Mouse (Mus musculus) liver, embryonic 15.5 days (tissue): Measurements from ENCODE around the gene Tbc1d10b. TPM values are rescaled to one million over a fixed set of nuclear protein-coding genes. Genes with fewer than 3 reads are reported as not detected.
"Not testable (repeated sequence)": the region's sequence is repeated elsewhere in the genome, so short reads cannot be mapped to it uniquely, and the experiment has no call there.

ENCODE experiments used
- ATAC-seq: fragments of 200-750 bp; cut with Nextera tagmentation; 2 replicates; pipeline ENCODE4 v1.8.0; 2017; ENCODE audit warnings: moderate number of reproducible peaks, mild to moderate bottlenecking, moderate library complexity; ENCODE audit not compliant: insufficient read depth
- H3K27ac ChIP-seq: fragments of 300-500 bp; sonication (generic); replicated peaks from 2 replicates; pipeline ENCODE4 v1.5.1; 2015; ENCODE audit warnings: mild to moderate bottlenecking, inconsistent platforms
- H3K27me3 ChIP-seq: fragments of 300-500 bp; sonication (generic); 2 replicates; pipeline ENCODE4 v1.6.1; 2015; ENCODE audit warnings: mild to moderate bottlenecking, inconsistent platforms
- H3K36me3 ChIP-seq: fragments of 300-500 bp; sonication (generic); replicated peaks from 2 replicates; pipeline ENCODE4 v1.6.1; 2015; ENCODE audit warnings: moderate library complexity, mild to moderate bottlenecking, inconsistent platforms
- H3K4me1 ChIP-seq: fragments of 300-500 bp; sonication (generic); replicated peaks from 2 replicates; pipeline ENCODE4 v1.6.1; 2015; ENCODE audit warnings: inconsistent platforms
- H3K4me2 ChIP-seq: fragments of 300-500 bp; sonication (generic); 2 replicates; pipeline ENCODE4 v1.6.1; 2015; ENCODE audit warnings: moderate library complexity, mild to moderate bottlenecking, inconsistent platforms
- H3K4me3 ChIP-seq: fragments of 300-500 bp; sonication (generic); replicated peaks from 2 replicates; pipeline ENCODE4 v1.5.1; 2015; ENCODE audit warnings: mild to moderate bottlenecking, inconsistent platforms
- H3K9ac ChIP-seq: fragments of 300-500 bp; sonication (generic); 2 replicates; pipeline ENCODE4 v1.6.1; 2015; ENCODE audit warnings: moderate library complexity, mild to moderate bottlenecking, inconsistent platforms
- H3K9me3 ChIP-seq: fragments of 300-500 bp; sonication (generic); replicated peaks from 2 replicates; pipeline ENCODE4 v1.6.1; 2016; ENCODE audit warnings: inconsistent platforms
- WGBS: fragments of 180-500 bp; shearing (Covaris S2); methylation state at CpG from one replicate; pipeline ENCODE4 v1.1.7; 2015; ENCODE audit warnings: mixed read lengths; ENCODE audit not compliant: insufficient replicate concordance; 5-methylcytosine and 5-hydroxymethylcytosine counted together
- polyA plus RNA-seq: library from polyadenylated mRNA; unstranded; fragments of >200 nt; fragmentation: Nextera tagmentation; extraction: Ambion mirVana; gene quantifications from 2 replicates; pipeline ENCODE4 v1.2.1, GENCODE M21; 2015

Tbc1d10b gene
- polyA plus RNA-seq, 1 experiment from 2014 or later = 17.1 TPM

DNA sequence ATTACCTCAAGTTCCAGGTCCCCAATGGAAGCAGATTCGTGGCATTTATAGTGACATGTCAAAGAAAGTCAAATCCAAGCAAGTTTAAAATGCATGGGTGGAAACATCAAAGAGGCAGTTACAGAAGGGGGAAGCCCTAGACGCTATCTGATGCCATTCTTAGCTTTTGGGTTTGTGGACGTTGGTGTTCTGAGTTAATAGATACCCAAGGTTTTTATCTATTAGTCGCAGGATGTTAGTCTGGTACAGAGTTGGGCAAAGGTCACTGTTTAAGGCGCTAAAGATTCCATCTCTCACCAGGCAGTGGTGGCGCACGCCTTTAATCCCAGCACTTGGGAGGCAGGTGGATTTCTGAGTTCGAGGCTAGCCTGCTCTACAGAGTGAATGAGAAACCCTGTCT lies 24.9 kb downstream of the Tbc1d10b start:
- peaks cover 41% of the 10 kb centered on the region for H3K4me1 ChIP-seq
- H3K36me3 ChIP-seq = no peaks in the 10 kb centered on the region
- no peak overlapping the region for H3K4me3 ChIP-seq
- no peaks in the 10 kb centered on the region for H3K9me3 ChIP-seq
- no peaks in the 10 kb centered on the region for H3K27me3 ChIP-seq
- ATAC-seq = peak; percentile 82
- 16% methylated on average over 8 of the region's 8 CpGs for WGBS
- H3K9ac ChIP-seq = no peak overlapping the region
- H3K27ac ChIP-seq = peak overlapping the region; percentile 77
- H3K4me2 ChIP-seq = peak overlapping the region; percentile 4; the same call in 1 of the 2 replicates

DNA sequence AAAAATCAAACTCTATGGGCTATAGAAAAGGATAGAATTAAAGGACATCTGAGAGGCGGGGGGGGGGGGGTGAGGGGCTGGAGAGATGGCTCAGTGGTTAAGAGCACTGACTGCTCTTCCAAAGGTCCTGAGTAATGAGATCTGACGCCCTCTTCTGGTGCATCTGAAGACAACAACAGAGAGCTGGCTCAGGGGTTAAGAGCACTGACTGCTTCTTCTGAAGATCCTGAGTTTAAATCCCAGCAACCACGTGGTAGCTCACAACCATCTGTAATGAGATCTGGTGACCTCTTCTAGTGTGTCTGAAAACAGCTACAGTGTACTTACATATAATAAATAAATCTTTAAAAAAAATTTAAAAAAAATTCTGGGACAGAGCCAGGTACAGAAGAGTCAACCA lies 26.5 kb downstream of the Tbc1d10b start:
- not testable (repeated sequence) for H3K4me3 ChIP-seq, H3K9me3 ChIP-seq, H3K36me3 ChIP-seq, H3K27me3 ChIP-seq, ATAC-seq, H3K9ac ChIP-seq, H3K27ac ChIP-seq, H3K4me2 ChIP-seq
- 35% methylated on average over 3 of the region's 3 CpGs for WGBS
- H3K4me1 ChIP-seq = peaks cover 45% of the 10 kb centered on the region

DNA sequence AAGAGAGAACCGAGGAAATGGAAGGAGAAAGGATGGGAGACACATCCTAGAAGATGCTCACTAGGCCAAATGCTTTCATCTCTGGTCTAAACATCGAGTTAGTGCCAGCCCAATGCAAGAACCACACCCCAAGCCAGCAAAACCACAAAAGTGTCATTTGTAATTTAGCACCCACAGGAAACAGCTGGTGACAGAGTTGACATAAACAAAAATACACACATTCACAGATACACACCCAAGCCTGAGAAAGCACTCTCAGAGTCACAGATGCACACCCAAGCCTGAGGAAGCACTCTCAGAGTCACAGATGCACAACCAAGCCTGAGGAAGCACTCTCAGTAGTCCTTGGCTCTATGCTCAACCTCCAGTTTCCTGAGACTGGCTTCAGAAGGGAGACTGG lies 27.5 kb downstream of the Tbc1d10b start:
- no peak overlapping the region for H3K4me3 ChIP-seq
- H3K4me2 ChIP-seq = no peak overlapping the region
- H3K9me3 ChIP-seq = no peaks in the 10 kb centered on the region
- no peaks in the 10 kb centered on the region for H3K36me3 ChIP-seq
- peaks cover 45% of the 10 kb centered on the region for H3K4me1 ChIP-seq
- no peak for ATAC-seq
- H3K9ac ChIP-seq = no peak overlapping the region
- H3K27me3 ChIP-seq = no peaks in the 10 kb centered on the region
- H3K27ac ChIP-seq = no peak overlapping the region
- WGBS = 25% methylated on average over 2 of the region's 2 CpGs

DNA sequence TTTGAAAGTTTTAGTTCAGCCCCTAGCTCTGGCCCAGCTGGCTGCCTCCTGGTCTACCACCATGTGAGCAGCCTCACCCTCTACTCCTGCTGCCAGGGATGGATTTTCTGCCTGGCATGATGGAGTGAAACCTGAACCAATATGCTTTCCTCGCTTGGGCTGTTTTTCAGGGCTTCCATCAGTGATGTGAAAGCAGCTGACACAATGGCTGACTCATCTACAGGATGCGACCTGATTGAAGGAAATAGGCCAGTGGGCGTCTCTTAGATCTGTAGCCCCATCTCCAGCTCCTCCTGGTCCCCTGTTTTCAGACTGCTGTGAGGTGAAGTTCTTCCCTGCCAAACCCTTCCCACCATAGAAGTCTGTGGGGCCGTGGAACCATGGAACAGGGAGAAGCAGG lies 31.3 kb downstream of the Tbc1d10b start:
- no peak for ATAC-seq
- Histone ChIP-seq H3K27me3 (no peaks in the 10 kb centered on the region), H3K9me3 (no peaks in the 10 kb centered on the region), H3K36me3 (no peaks in the 10 kb centered on the region), H3K27ac (no peak overlapping the region), H3K4me2 (no peak overlapping the region), H3K4me3 (no peak overlapping the region), H3K4me1 (peaks cover 18% of the 10 kb centered on the region), H3K9ac (no peak overlapping the region)
- WGBS = 52% methylated on average over 4 of the region's 4 CpGs

DNA sequence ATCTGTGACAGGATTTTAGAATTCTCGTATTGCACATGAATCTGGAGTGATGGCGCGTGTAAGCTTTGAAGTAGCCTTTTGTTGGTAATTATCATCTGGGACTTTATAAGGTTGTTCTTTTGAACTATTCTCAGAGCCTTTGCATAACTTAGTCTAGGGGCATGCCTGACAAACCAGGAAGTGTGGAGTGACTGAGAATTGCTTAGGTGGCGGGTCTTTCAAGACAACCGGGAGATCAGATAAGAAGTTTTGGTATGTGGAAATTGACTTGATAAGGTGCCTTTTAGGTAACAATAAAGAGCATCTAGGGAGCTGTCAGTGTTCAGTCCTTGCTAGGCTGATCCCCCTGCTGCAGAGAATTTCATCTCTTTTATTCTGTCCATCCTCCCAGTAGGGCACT lies 41.8 kb downstream of the Tbc1d10b start:
- 56% methylated on average over 5 of the region's 5 CpGs for WGBS
- H3K9ac ChIP-seq = no peak overlapping the region
- ATAC-seq = no peak
- H3K36me3 ChIP-seq = no peaks in the 10 kb centered on the region
- H3K27me3 ChIP-seq = no peaks in the 10 kb centered on the region
- no peak overlapping the region for H3K4me2 ChIP-seq
- H3K4me1 ChIP-seq = peaks cover 15% of the 10 kb centered on the region; the same call in 1 of the 2 replicates
- no peak overlapping the region for H3K27ac ChIP-seq
- H3K9me3 ChIP-seq = no peaks in the 10 kb centered on the region
- H3K4me3 ChIP-seq = no peak overlapping the region

DNA sequence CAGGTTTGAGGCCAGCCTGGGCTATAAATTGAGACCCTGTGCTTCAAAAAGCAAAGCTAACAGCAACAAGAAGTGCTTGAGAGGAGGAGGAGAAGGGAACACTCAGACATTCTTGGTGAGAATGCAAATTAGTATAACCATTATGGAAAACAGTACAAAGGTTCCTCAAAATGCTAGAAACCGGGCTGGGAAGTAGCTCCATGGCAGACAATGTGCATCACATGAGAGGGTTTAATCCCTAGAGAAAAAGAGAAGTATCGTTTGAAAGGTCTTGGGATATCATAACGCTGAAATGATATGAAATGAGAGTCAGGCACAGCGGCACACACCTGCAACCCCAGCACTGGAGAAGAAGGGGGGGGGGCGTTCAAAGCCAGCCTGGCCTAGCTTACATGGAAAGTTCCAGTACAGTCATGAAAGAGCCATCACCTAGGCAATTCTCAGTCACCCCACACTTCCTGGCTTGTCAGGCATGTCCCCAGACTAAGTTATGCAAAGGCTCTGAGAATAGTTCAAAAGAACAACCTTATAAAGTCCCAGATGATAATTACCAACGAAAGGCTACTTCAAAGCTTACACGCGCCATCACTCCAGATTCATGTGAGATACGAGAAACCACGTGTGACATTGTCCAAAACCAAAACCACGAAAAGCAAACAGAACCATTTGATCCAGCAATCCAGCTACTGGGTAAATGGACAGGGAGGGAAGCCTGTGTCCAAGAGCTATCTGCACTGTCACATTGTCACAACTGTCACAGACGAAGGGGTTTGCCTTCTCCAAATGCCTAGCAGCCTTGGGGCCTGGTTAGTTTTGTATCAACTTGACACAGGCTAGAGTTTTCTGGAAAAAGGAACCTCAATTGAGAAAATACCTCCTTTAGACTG lies 42.4 kb downstream of the Tbc1d10b start:
- no peaks in the 10 kb centered on the region for H3K36me3 ChIP-seq
- no peaks in the 10 kb centered on the region for H3K27me3 ChIP-seq
- no peak overlapping the region for H3K27ac ChIP-seq
- H3K4me2 ChIP-seq = no peak overlapping the region
- no peak for ATAC-seq
- H3K4me3 ChIP-seq = no peak overlapping the region
- no peak overlapping the region for H3K9ac ChIP-seq
- 61% methylated on average over 12 of the region's 12 CpGs for WGBS
- no peaks in the 10 kb centered on the region for H3K9me3 ChIP-seq
- H3K4me1 ChIP-seq = peaks cover 15% of the 10 kb centered on the region; the same call in 1 of the 2 replicates

DNA sequence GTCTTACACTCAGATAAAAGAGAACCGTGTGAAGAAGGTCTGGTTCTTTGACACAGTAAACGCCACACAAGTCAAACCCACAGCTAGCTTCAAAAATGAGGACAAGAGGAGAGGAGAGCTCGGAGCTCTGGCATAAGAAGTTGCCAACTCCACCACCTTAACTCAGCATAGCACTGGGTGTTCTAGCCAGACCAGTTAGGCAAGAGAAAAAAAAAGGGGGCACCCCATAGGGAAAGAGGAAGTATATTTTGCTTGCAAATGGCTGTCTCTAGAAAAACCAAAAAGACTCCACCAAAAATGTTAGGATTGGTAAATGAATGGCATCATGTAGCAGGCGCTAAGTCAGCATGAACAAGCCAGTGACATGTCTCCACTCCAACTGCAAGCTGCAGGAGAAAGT lies 44.3 kb downstream of the Tbc1d10b start:
- H3K4me1 ChIP-seq = peaks cover 15% of the 10 kb centered on the region; the same call in 1 of the 2 replicates

DNA sequence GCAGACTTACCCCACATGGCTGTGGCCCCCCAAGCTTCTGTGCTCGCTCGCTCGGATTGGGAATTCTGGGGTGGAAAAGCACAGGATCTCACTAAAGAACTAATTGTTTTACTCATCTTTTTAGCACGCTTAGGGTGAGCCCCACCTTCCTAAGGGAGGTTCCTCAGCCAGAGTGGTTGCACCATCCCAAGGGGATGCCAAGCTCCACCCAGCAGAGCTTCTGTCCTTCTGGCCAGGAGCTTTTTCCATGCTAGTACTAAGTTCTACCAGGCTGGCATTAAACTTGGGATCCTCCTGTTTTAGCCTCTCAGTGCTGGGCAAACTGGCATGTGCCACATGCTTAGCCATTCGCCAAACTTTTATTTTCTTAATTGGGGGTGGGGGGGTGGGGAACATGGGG lies 45.7 kb downstream of the Tbc1d10b start:
- no peaks in the 10 kb centered on the region for H3K36me3 ChIP-seq
- H3K4me2 ChIP-seq = no peak overlapping the region
- H3K4me3 ChIP-seq = no peak overlapping the region
- no peak overlapping the region for H3K9ac ChIP-seq
- H3K27me3 ChIP-seq = no peaks in the 10 kb centered on the region
- no peak for ATAC-seq
- no peaks in the 10 kb centered on the region for H3K9me3 ChIP-seq
- no peak overlapping the region for H3K27ac ChIP-seq
- WGBS = 82% methylated on average over 5 of the region's 5 CpGs
- peaks cover 19% of the 10 kb centered on the region; the same call in 1 of the 2 replicates for H3K4me1 ChIP-seq

More for the DNA sequence above, 44.3 kb downstream of the Tbc1d10b start:
- Histone ChIP-seq H3K4me3 (no peak overlapping the region), H3K9me3 (no peaks in the 10 kb centered on the region), H3K4me2 (no peak overlapping the region), H3K27me3 (no peaks in the 10 kb centered on the region), H3K9ac (no peak overlapping the region), H3K36me3 (no peaks in the 10 kb centered on the region), H3K27ac (no peak overlapping the region)
- ATAC-seq = no peak
- WGBS = 68% methylated on average over 4 of the region's 4 CpGs

DNA sequence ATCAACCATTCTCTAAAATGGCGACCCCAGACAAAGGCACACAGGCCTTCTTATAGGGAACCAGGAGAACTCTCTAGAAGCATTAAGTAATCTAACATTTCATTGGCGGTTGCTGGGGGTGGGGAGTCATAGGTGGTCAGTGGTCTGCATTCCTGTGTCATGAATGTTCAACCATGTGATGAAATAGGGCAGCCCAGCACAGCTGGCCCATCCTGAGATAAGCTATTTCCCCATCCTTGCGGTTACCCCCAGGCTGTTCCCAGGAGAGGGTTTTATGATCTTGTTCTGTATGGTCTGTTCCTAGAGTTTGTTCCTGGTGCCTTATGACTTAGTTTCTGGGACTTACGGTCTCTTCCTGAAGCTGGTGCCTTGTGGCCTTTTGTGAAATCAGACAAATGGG lies 50.7 kb downstream of the Tbc1d10b start:
- Histone ChIP-seq H3K27ac (no peak overlapping the region), H3K9me3 (no peaks in the 10 kb centered on the region), H3K4me2 (no peak overlapping the region), H3K9ac (no peak overlapping the region), H3K27me3 (no peaks in the 10 kb centered on the region), H3K4me3 (no peak overlapping the region), H3K4me1 (peaks cover 13% of the 10 kb centered on the region; the same call in 1 of the 2 replicates), H3K36me3 (no peaks in the 10 kb centered on the region)
- 34% methylated on average over 4 of the region's 4 CpGs for WGBS
- no peak for ATAC-seq

DNA sequence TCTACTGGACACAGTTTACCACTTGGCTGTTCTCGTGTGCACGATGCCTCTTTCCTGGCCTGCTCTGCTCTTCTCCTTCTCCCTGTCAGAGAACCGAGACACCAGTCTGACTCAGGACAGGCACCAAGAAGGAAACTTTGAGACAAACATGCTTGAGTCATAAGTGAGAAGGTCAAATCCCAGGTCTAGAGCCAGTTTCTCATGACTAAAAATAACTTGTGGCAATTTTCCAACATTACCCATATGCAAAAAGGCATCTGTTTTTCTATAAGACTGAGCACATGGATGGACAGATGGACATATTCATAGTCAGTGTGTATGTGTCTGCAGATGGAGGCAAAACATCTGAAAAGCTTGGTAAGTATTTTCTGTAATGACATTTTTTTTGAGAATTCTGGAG lies 54.8 kb downstream of the Tbc1d10b start:
- no peaks in the 10 kb centered on the region for H3K9me3 ChIP-seq
- H3K9ac ChIP-seq = no peak overlapping the region
- no peak overlapping the region for H3K4me2 ChIP-seq
- 26% methylated on average over 3 of the region's 3 CpGs for WGBS
- no peak overlapping the region for H3K27ac ChIP-seq
- no peaks in the 10 kb centered on the region for H3K27me3 ChIP-seq
- no peaks in the 10 kb centered on the region for H3K36me3 ChIP-seq
- ATAC-seq = no peak
- H3K4me1 ChIP-seq = peaks cover 14% of the 10 kb centered on the region; the same call in 1 of the 2 replicates
- H3K4me3 ChIP-seq = no peak overlapping the region

DNA sequence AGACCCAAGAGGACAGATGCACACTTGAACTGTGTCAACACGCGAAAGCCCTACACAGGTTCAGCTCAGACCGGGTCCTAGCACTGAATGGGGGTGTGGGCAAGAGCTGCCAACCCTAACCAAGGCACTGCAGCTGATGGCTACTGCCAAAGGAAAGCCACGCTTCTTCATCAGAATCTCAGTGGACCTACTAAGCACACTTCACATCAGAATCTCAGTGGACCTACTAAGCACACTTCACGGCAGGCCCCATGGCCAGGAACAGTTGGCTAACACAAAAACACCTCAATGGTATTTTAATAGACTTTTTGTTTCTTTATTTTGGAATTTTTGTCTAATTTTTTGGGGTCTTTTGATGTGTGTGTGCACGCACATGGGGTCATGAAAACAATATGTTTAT lies 55.8 kb downstream of the Tbc1d10b start:
- Histone ChIP-seq H3K27me3 (no peaks in the 10 kb centered on the region), H3K4me1 (peaks cover 14% of the 10 kb centered on the region; the same call in 1 of the 2 replicates), H3K9ac (no peak overlapping the region), H3K9me3 (no peaks in the 10 kb centered on the region), H3K4me2 (no peak overlapping the region), H3K27ac (no peak overlapping the region), H3K4me3 (no peak overlapping the region), H3K36me3 (no peaks in the 10 kb centered on the region)
- no peak for ATAC-seq
- WGBS = 79% methylated on average over 6 of the region's 6 CpGs
